Mouse (Mus musculus): Measurements from ENCODE around the gene Hsf2bp. TPM values are rescaled to one million over a fixed set of nuclear protein-coding genes. Genes with fewer than 3 reads are reported as not detected.

Hsf2bp gene
- polyA plus RNA-seq, 1 experiment from 2014 or later = 0.30 TPM

DNA sequence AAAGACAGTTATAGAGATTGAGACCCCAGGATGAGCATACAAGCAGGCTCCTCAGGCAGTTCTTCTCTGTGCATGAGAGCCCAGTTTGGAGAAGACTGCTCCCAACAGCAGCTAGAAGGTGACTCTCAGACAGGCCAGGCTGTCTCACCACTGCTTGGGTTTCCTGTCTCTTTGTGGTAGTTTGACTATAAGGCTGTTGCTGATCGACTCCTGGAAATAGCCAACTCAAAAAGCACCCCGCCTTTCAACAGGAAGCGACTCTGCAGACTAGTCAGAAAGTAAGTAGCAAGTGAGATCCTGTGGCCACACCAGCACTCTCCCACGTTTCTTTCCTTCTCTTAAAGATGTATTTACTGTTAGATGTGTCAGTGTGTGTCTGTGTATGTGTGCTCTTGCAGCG is 17.5 kb upstream of the Hsf2bp start:
- Histone ChIP-seq H3K36me3 (peaks cover 100% of the 10 kb centered on the region), H3K27ac (no peak overlapping the region), H3K4me3 (no peak overlapping the region)

DNA sequence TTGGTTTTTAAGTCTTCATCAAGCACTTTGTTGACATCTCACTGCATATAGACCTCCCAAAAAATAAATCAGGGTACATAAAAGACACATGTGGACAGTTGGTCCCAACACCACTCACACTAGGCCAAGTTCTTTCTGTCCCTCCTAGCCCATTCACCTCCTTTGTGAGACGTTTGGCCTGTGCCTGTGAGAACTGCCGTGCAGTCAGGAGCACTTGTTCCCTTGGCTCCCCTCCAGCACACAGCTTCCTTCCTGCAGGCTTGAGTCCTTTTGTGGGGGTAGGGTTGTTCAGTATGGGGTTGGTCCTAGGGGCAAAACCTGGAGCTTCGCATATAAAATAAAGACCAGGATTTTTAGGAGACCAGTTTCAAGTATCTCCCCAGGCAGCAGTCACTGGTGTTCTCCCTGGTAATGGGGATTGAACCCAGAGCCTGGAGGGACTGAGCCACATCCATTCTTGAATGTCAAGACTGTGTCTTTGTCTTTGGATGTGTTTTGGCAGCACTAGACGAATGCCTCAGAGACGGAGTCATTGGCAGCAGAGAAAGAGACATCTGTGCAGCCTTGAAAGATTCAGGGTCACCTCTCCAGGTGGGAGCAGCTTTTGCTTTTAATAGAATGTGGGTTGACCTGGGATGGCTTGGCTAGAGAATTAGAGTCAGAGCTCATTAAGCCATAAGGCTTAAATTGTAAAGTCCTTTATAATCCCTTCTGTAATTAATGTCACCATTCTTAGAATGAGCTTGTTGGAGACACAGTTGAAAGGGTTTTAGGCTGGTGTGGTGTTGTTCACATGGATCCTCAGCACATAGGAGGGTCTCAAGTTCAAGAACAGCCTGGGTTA is 16.3 kb upstream of the Hsf2bp start:
- no peaks in the 10 kb centered on the region for H3K4me1 ChIP-seq (replicated peaks)
- H3K36me3 ChIP-seq = peaks cover 100% of the 10 kb centered on the region
- 89% methylated on average over 5 of the region's 5 CpGs for WGBS
- no peak overlapping the region for H3K27ac ChIP-seq
- H3K9me3 ChIP-seq = no peaks in the 10 kb centered on the region
- H3K27me3 ChIP-seq (ENCODE audit: insufficient read depth, poor library complexity, severe bottlenecking) = no peaks in the 10 kb centered on the region
- DNase-seq (ENCODE audit: low spot score) = no peak
- H3K4me3 ChIP-seq = no peak overlapping the region

More for the DNA sequence above, 17.5 kb upstream of the Hsf2bp start:
- DNase-seq (ENCODE audit: low spot score) = no peak
- Histone ChIP-seq H3K9me3 (no peaks in the 10 kb centered on the region), H3K27me3 (ENCODE audit: insufficient read depth, poor library complexity, severe bottlenecking) (no peaks in the 10 kb centered on the region), H3K4me1 (replicated peaks) (no peaks in the 10 kb centered on the region)
- 94% methylated on average over 5 of the region's 5 CpGs for WGBS

DNA sequence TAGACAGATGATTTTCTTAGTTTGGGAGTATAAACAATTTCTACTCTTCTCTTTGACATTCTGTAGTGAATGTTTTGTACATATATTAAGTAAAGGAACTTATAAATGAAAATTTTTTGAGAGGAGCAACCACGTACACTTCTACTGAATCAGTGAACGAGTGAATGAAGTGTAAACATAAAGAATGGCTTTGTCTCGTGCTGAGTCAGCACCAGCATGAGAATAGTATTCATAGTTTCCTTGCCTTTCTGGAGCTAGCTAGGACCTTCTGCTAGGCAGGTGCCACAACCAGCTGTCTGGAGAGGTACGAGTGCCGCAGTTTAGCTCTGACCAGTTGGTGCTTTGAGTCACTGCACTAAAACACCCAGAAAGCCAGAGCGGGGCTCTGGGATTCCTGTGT is 14.5 kb upstream of the Hsf2bp start:
- no peak overlapping the region for H3K4me3 ChIP-seq
- H3K36me3 ChIP-seq = peaks cover 100% of the 10 kb centered on the region
- 93% methylated on average over 6 of the region's 6 CpGs for WGBS
- H3K27ac ChIP-seq = no peak overlapping the region
- no peak for DNase-seq (ENCODE audit: low spot score)
- no peaks in the 10 kb centered on the region for H3K9me3 ChIP-seq
- no peaks in the 10 kb centered on the region for H3K4me1 ChIP-seq (replicated peaks)
- no peaks in the 10 kb centered on the region for H3K27me3 ChIP-seq (ENCODE audit: insufficient read depth, poor library complexity, severe bottlenecking)

DNA sequence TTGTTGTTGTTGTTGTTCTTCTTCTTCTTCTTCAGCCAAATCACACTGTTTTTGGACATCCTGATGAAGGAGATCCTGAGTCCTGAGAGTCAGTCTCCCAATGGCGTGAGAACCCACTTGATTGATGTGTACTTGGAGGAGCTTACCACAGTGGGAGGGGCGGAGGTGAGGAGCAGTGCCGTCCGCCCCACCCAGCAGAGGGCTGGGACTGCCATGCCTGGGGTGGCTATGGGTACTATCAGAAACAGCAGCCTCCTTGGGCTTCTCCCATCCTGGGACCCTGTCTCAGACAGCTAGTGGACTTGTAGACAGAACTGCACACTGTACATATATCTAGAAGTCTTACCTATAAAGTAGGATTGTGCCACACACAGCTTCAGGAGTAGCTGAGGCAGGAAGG is 13.8 kb upstream of the Hsf2bp start:
- H3K27me3 ChIP-seq (ENCODE audit: insufficient read depth, poor library complexity, severe bottlenecking) = no peaks in the 10 kb centered on the region
- no peak for DNase-seq (ENCODE audit: low spot score)
- H3K27ac ChIP-seq = no peak overlapping the region
- no peak overlapping the region for H3K4me3 ChIP-seq
- H3K4me1 ChIP-seq (replicated peaks) = no peaks in the 10 kb centered on the region
- WGBS = 90% methylated on average over 4 of the region's 4 CpGs
- H3K9me3 ChIP-seq = no peaks in the 10 kb centered on the region
- H3K36me3 ChIP-seq = peaks cover 98% of the 10 kb centered on the region

DNA sequence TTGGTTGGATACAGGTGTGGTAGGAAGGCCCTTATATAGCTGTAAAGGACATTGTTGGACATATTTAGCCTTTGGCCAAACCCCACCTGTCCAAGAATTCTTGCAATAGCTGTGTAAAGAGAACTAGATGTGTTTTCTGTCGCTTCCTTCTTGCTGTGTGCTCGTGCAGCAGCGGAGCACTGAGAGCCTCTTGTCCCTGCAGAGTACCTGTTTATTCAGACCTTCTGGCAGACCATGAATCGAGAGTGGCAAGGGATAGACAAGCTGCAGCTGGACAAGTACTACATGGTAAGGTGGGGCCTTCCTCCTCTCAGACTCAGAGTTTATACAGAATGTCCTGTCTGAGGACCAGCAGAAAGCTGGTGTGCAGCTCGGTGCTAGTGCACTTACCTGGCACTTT is 12.2 kb upstream of the Hsf2bp start:
- DNase-seq (ENCODE audit: low spot score) = no peak

DNA sequence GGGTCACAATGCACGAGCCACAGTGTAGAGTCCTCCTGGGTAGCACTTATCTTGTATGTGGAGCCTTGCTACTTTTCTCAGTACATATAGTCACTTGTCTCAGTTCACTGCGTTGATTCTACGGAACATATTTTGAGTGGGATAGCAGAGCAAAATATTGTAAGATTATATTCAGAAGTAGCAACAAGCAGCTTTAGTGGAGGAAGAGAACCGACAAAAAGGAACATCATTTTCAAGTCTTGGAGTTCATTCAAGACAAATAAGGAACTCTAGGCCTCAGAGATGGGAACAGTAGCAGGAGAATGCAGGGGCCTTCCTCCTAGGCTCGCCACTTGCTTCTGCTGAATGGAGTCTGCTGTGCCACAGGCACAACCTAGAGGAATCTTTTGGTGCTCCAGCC is 10.4 kb upstream of the Hsf2bp start:
- H3K27ac ChIP-seq = no peak overlapping the region
- H3K9me3 ChIP-seq = no peaks in the 10 kb centered on the region
- no peaks in the 10 kb centered on the region for H3K27me3 ChIP-seq (ENCODE audit: insufficient read depth, poor library complexity, severe bottlenecking)
- 93% methylated on average over 5 of the region's 5 CpGs for WGBS
- H3K4me1 ChIP-seq (replicated peaks) = no peaks in the 10 kb centered on the region
- no peak overlapping the region for H3K4me3 ChIP-seq
- peaks cover 67% of the 10 kb centered on the region for H3K36me3 ChIP-seq
- no peak for DNase-seq (ENCODE audit: low spot score)

More for the DNA sequence above, 12.2 kb upstream of the Hsf2bp start:
- peaks cover 85% of the 10 kb centered on the region for H3K36me3 ChIP-seq
- no peak overlapping the region for H3K27ac ChIP-seq
- H3K4me3 ChIP-seq = no peak overlapping the region
- no peaks in the 10 kb centered on the region for H3K4me1 ChIP-seq (replicated peaks)
- H3K27me3 ChIP-seq (ENCODE audit: insufficient read depth, poor library complexity, severe bottlenecking) = no peaks in the 10 kb centered on the region
- no peaks in the 10 kb centered on the region for H3K9me3 ChIP-seq
- 95% methylated on average over 5 of the region's 5 CpGs for WGBS

DNA sequence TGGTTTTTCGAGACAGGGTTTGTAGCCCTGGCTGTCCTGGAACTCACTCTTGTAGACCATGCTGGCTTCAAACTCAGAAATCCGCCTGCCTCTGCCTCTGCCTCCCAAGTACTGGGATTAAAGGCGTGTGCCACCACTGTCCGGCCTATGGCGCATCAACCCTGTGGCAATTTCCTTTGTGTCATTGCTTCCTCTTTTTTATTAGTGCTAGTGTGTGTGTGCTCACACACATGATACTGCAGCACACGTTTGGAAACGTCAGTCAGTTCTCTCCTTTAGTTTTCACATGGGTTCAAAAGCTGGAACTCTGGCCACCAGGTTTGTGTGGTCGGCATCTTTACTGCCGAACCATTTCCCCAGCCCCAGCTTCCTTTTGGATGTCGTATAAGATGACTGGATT is 4.1 kb upstream of the Hsf2bp start:
- H3K9me3 ChIP-seq = no peaks in the 10 kb centered on the region
- H3K27me3 ChIP-seq (ENCODE audit: insufficient read depth, poor library complexity, severe bottlenecking) = no peaks in the 10 kb centered on the region
- no peak overlapping the region for H3K27ac ChIP-seq
- peaks cover 23% of the 10 kb centered on the region for H3K36me3 ChIP-seq
- H3K4me3 ChIP-seq = no peak overlapping the region
- DNase-seq (ENCODE audit: low spot score) = no peak
- H3K4me1 ChIP-seq (replicated peaks) = peaks cover 28% of the 10 kb centered on the region
- WGBS = 91% methylated on average over 10 of the region's 10 CpGs

DNA sequence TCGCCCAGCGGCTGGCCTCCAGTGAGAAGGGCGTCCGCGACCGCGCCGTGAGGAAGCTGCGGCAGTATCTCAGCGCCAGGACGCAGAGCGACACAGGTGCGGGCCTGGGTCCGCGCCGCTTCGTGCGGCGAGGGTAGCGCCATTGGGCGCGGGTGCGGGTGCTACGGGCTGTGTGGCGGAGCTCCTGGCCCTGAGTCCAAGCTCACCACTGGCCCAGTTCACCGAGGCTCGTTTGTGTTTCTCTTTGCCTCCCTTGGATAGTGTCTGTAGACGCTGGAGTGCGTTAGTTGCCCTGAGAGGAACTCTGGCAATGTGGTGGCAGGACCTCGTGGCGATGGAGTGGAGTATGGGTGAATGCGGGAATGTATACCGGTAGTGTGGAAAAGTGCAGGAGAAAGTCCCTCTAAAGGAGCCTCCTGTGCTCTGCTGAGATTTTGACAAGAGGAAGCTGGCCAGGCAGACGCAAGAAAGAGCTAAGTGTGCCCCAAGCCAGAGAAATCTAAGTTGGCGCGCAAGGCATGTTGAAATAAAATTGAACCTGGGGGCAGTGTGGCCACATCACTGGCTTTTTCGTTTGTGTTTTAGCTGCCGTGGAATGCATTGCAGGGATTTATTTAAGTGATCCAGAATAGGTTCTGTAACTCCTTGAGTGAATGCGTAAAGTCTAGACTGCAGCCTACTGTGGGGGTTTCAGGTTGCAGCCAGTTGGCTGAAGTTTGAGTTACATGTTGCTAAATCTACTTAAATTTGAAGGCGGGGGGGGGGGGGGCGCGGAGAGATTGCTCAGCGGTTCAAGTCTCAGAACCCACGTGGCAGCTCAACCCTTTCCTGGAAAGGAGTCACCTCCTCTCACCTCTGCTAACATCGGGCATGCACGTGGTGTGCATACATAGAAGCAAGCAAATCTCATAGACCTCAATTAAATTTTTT is 625 bp upstream of the Hsf2bp start:
- no peak for DNase-seq (ENCODE audit: low spot score)
- Histone ChIP-seq H3K36me3 (peaks cover 18% of the 10 kb centered on the region), H3K4me3 (peak overlapping the region; percentile 94), H3K4me1 (replicated peaks) (peaks cover 31% of the 10 kb centered on the region), H3K27ac (peak overlapping the region; percentile 95), H3K9me3 (no peaks in the 10 kb centered on the region), H3K27me3 (ENCODE audit: insufficient read depth, poor library complexity, severe bottlenecking) (no peaks in the 10 kb centered on the region)
- WGBS = under 1% methylated on average over 46 of the region's 46 CpGs

DNA sequence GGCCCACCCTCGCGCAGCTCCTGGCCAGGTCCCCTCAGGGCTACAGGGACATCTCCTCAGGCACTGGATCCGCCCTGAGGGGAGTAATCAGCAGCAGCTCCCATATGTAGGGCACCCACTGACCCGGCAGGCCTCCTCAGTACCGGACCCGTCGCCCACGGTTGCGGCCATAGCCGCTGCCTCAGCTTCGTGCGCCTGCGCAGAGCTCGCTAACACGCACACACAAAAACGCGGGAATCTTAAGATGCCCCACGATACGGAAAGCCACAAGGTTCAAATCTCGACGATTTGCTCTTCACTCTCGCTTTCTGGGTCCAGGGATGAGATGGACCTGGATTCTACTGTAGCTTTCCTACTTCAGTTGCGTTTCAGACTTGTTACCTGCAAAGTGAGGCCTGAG is 1.8 kb downstream of the Hsf2bp start:
- WGBS = 88% methylated on average over 23 of the region's 23 CpGs
- no peak for DNase-seq (ENCODE audit: low spot score)
- no peak overlapping the region for H3K27ac ChIP-seq

DNA sequence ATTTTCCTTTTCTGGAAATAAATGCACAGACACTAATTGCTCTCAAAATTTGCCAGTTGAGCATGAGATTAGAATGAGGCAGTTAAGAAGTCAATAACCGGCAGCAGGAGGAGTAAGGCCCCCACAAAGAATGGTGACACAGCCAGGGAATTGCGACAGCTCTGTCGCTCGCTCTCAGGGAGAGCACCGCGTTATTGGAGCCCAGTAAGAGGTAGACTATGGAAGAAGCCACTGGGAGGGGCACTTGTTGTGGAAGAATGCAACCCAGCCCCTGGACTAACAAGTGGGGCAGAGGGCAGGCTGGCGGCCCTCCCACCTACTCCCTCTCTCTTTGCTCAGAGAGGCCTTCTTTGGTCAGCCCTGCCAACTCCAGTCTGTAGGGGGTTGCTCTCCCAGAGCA is 4.5 kb downstream of the Hsf2bp start:
- no peak for DNase-seq (ENCODE audit: low spot score)
- no peak overlapping the region for H3K27ac ChIP-seq
- H3K9me3 ChIP-seq = no peaks in the 10 kb centered on the region
- peaks cover 13% of the 10 kb centered on the region for H3K4me1 ChIP-seq (replicated peaks)
- no peaks in the 10 kb centered on the region for H3K36me3 ChIP-seq
- WGBS = 48% methylated on average over 7 of the region's 7 CpGs
- H3K4me3 ChIP-seq = no peak overlapping the region
- no peaks in the 10 kb centered on the region for H3K27me3 ChIP-seq (ENCODE audit: insufficient read depth, poor library complexity, severe bottlenecking)

More for the DNA sequence above, 1.8 kb downstream of the Hsf2bp start:
- no peaks in the 10 kb centered on the region for H3K27me3 ChIP-seq (ENCODE audit: insufficient read depth, poor library complexity, severe bottlenecking)
- peaks cover 9% of the 10 kb centered on the region for H3K36me3 ChIP-seq
- no peaks in the 10 kb centered on the region for H3K9me3 ChIP-seq
- no peak overlapping the region for H3K4me3 ChIP-seq
- H3K4me1 ChIP-seq (replicated peaks) = peaks cover 33% of the 10 kb centered on the region

DNA sequence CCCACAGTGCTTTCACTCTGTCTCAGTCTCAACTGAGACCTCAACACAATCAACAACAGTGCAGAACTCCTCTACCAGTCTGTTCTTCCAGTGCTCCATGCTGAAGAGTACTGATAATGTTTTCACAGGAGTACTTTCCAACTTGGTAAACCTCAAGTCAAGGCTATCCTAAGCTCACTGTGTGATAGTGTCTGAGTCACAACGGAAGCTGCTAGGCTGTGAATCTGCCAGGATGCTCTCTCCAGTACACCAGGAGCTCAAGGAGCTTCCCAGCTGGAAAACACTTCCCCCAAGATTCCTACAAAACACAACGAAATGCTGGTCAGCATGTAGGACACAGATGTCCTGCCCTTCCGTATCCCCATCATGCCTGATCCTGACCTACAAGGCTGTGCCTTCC is 7.8 kb downstream of the Hsf2bp start:
- Histone ChIP-seq H3K9me3 (no peaks in the 10 kb centered on the region), H3K4me3 (no peak overlapping the region), H3K4me1 (replicated peaks) (peaks cover 12% of the 10 kb centered on the region), H3K36me3 (no peaks in the 10 kb centered on the region), H3K27ac (no peak overlapping the region), H3K27me3 (ENCODE audit: insufficient read depth, poor library complexity, severe bottlenecking) (no peaks in the 10 kb centered on the region)
- whole genome bisulfite sequencing = 78% methylated on average over 3 of the region's 3 CpGs
- DNase-seq (ENCODE audit: low spot score) = no peak

DNA sequence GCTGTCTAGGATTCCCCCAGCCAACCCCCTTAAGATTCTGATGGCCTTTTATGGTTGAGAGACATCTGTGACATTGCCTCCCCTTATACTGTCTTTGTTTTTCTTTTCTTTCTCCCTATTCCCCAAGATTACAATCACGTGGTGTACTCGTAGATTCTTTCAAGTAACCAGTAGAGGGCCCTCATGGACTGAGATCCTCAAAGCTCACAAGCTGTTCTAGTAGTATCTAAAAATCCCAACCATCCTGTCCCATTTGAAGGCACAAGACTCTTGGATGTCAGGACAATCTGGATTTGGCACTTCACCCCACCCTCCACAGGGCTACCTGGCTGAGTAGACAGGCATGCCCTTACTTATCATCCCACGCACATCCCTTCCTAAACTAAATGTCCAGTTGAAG is 8.5 kb downstream of the Hsf2bp start:
- H3K4me1 ChIP-seq (replicated peaks) = peaks cover 12% of the 10 kb centered on the region
- H3K9me3 ChIP-seq = no peaks in the 10 kb centered on the region
- no peak for DNase-seq (ENCODE audit: low spot score)
- no peak overlapping the region for H3K4me3 ChIP-seq
- H3K27ac ChIP-seq = no peak overlapping the region
- 34% methylated on average over 3 of the region's 3 CpGs for WGBS
- no peaks in the 10 kb centered on the region for H3K27me3 ChIP-seq (ENCODE audit: insufficient read depth, poor library complexity, severe bottlenecking)
- H3K36me3 ChIP-seq = no peaks in the 10 kb centered on the region

DNA sequence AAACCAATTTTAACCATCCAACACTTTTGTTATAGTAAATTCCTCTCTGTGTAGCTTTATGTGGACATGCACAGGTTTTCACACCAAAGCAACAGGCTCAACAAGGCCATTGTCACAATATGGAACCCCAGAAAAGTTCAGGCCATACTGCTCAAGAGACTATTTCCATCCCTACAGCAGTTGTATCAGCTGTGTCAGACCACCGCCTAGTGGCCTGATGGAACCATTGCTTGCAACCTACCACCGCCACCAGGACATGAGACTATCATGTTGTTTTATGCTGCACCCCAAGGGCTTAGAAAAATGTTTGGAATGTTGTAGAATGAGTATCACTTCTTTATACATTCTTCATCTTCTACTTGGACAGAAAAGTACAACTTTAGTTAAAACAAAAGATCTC is 10.8 kb downstream of the Hsf2bp start:
- 3% methylated on average over 2 of the region's 2 CpGs for WGBS
- Histone ChIP-seq H3K9me3 (no peaks in the 10 kb centered on the region), H3K4me1 (replicated peaks) (peaks cover 9% of the 10 kb centered on the region), H3K27me3 (ENCODE audit: insufficient read depth, poor library complexity, severe bottlenecking) (no peaks in the 10 kb centered on the region), H3K36me3 (no peaks in the 10 kb centered on the region), H3K4me3 (no peak overlapping the region), H3K27ac (no peak overlapping the region)
- peak; percentile 65 for DNase-seq (ENCODE audit: low spot score)

Measured in hindbrain, embryonic 10.5 days (tissue).